Mouse (Mus musculus) embryonic facial prominence, embryonic 15.5 days (tissue): ENCODE data around the gene Hoxb3. TPM values are rescaled to one million over a fixed set of nuclear protein-coding genes. Genes with fewer than 3 reads are reported as not detected.

Experiments used
- ATAC-seq: fragments of 200-750 bp; cut with Nextera tagmentation; 2 replicates; pipeline ENCODE4 v1.8.0; 2017; ENCODE audit warnings: low read depth, moderate TSS enrichment; ENCODE audit not compliant: insufficient number of reproducible peaks, low FRiP score, low TSS enrichment
- H3K27ac ChIP-seq: fragments of 300-500 bp; sonication (generic); replicated peaks from 2 replicates; pipeline ENCODE4 v1.5.1; 2015; ENCODE audit warnings: mild to moderate bottlenecking, inconsistent platforms
- H3K27me3 ChIP-seq: fragments of 300-500 bp; sonication (generic); 2 replicates; pipeline ENCODE4 v1.6.1; 2015; ENCODE audit warnings: inconsistent platforms
- H3K36me3 ChIP-seq: fragments of 300-500 bp; sonication (generic); 2 replicates; pipeline ENCODE4 v1.6.1; 2015; ENCODE audit warnings: mild to moderate bottlenecking, inconsistent platforms
- H3K4me1 ChIP-seq: fragments of 300-500 bp; sonication (generic); 2 replicates; pipeline ENCODE4 v1.6.1; 2015; ENCODE audit warnings: inconsistent platforms
- H3K4me2 ChIP-seq: fragments of 300-500 bp; sonication (generic); replicated peaks from 2 replicates; pipeline ENCODE4 v1.6.1; 2015; ENCODE audit warnings: mild to moderate bottlenecking, inconsistent platforms
- H3K4me3 ChIP-seq: fragments of 300-500 bp; sonication (generic); replicated peaks from 2 replicates; pipeline ENCODE4 v1.5.1; 2015; ENCODE audit warnings: mild to moderate bottlenecking, inconsistent platforms
- H3K9ac ChIP-seq: fragments of 300-500 bp; sonication (generic); 2 replicates; pipeline ENCODE4 v1.6.1; 2015; ENCODE audit warnings: inconsistent platforms
- H3K9me3 ChIP-seq: fragments of 300-500 bp; sonication (generic); replicated peaks from 2 replicates; pipeline ENCODE4 v1.6.1; 2016; ENCODE audit warnings: inconsistent platforms
- WGBS: fragments of 180-500 bp; shearing (Covaris S2); methylation state at CpG from one replicate; pipeline ENCODE4 v1.1.7; 2015; 5-methylcytosine and 5-hydroxymethylcytosine counted together
- polyA plus RNA-seq: library from polyadenylated mRNA; unstranded; fragments of >200 nt; fragmentation: Nextera tagmentation; extraction: Ambion mirVana; gene quantifications from 2 replicates; pipeline ENCODE4 v1.2.1, GENCODE M21; 2015

Gene Hoxb3
- polyA plus RNA-seq, 1 experiment from 2014 or later = 0.07 TPM

- H3K9me3 ChIP-seq = no peaks in the 10 kb centered on the region
- no peaks in the 10 kb centered on the region for H3K36me3 ChIP-seq
- H3K9ac ChIP-seq = no peak overlapping the region
- whole genome bisulfite sequencing = 5% methylated on average over 5 of the region's 5 CpGs
- no peak overlapping the region for H3K4me3 ChIP-seq
- H3K27ac ChIP-seq = no peak overlapping the region
- peaks cover 100% of the 10 kb centered on the region for H3K27me3 ChIP-seq
- peaks cover 14% of the 10 kb centered on the region for H3K4me1 ChIP-seq
- H3K4me2 ChIP-seq = no peak overlapping the region
- ATAC-seq = no peak
These were observed 7.8 kb upstream of the Hoxb3 start for GRCm38 (mm10) chr11:96315344-96315681.

- Histone ChIP-seq H3K4me3 (no peak overlapping the region), H3K9me3 (no peaks in the 10 kb centered on the region), H3K27ac (no peak overlapping the region), H3K4me1 (peaks cover 14% of the 10 kb centered on the region), H3K4me2 (no peak overlapping the region), H3K36me3 (no peaks in the 10 kb centered on the region), H3K9ac (no peak overlapping the region), H3K27me3 (peaks cover 99% of the 10 kb centered on the region)
- ATAC-seq = no peak
- 5% methylated on average over 18 of the region's 18 CpGs for WGBS
These were observed 6.2 kb upstream of the Hoxb3 start for GRCm38 (mm10) chr11:96316696-96317607.

GRCm38 (mm10) chr11:96317608-96318367 is 5.3 kb upstream of the Hoxb3 start, which contains the start of gene Hoxb4:
TSS of gene Hoxb4 (plus strand) at chr11:96318267.
- H3K27me3 ChIP-seq = peaks cover 99% of the 10 kb centered on the region
- no peak within 1 kb of the TSS for H3K9ac ChIP-seq
- peak within 1 kb of the TSS; percentile 23 for H3K4me3 ChIP-seq
- H3K4me1 ChIP-seq = peaks cover 14% of the 10 kb centered on the region
- no peak for ATAC-seq
- 2% methylated on average over 28 of the region's 28 CpGs for WGBS
- peak within 1 kb of the TSS; percentile 36 for H3K4me2 ChIP-seq
- no peaks in the 10 kb centered on the region for H3K9me3 ChIP-seq
- H3K27ac ChIP-seq = no peak within 1 kb of the TSS
- no peaks in the 10 kb centered on the region for H3K36me3 ChIP-seq

GRCm38 (mm10) chr11:96318368-96319070 is 4.6 kb upstream of the Hoxb3 start:
- peak overlapping the region; percentile 23 for H3K4me3 ChIP-seq
- no peaks in the 10 kb centered on the region for H3K9me3 ChIP-seq
- peaks cover 99% of the 10 kb centered on the region for H3K27me3 ChIP-seq
- WGBS = under 1% methylated on average over 45 of the region's 45 CpGs
- no peaks in the 10 kb centered on the region for H3K36me3 ChIP-seq
- H3K27ac ChIP-seq = no peak overlapping the region
- peaks cover 14% of the 10 kb centered on the region for H3K4me1 ChIP-seq
- peak overlapping the region; percentile 36 for H3K4me2 ChIP-seq
- 0 out of 2 replicates have a peak, but pooled peaks have one; percentile 34 for ATAC-seq
- no peak overlapping the region for H3K9ac ChIP-seq

GRCm38 (mm10) chr11:96319071-96319902 is 3.8 kb upstream of the Hoxb3 start:
- H3K4me2 ChIP-seq = peak overlapping the region; percentile 36
- H3K36me3 ChIP-seq = no peaks in the 10 kb centered on the region
- H3K4me3 ChIP-seq = peak overlapping the region; percentile 23
- no peak overlapping the region for H3K9ac ChIP-seq
- WGBS = 1% methylated on average over 34 of the region's 34 CpGs
- peaks cover 14% of the 10 kb centered on the region for H3K4me1 ChIP-seq
- peaks cover 99% of the 10 kb centered on the region for H3K27me3 ChIP-seq
- H3K9me3 ChIP-seq = no peaks in the 10 kb centered on the region
- no peak for ATAC-seq
- no peak overlapping the region for H3K27ac ChIP-seq

GRCm38 (mm10) chr11:96319910-96320309 is 3.2 kb upstream of the Hoxb3 start:
- peaks cover 99% of the 10 kb centered on the region for H3K27me3 ChIP-seq
- H3K9me3 ChIP-seq = no peaks in the 10 kb centered on the region
- no peak overlapping the region for H3K9ac ChIP-seq
- H3K4me2 ChIP-seq = no peak overlapping the region
- H3K4me3 ChIP-seq = peak overlapping the region; percentile 3; the same call in 1 of the 2 replicates
- H3K36me3 ChIP-seq = no peaks in the 10 kb centered on the region
- H3K27ac ChIP-seq = no peak overlapping the region
- WGBS = under 1% methylated on average over 29 of the region's 29 CpGs
- ATAC-seq = no peak
- peaks cover 11% of the 10 kb centered on the region for H3K4me1 ChIP-seq

- H3K4me2 ChIP-seq = no peak overlapping the region
- no peak overlapping the region for H3K27ac ChIP-seq
- H3K4me1 ChIP-seq = peaks cover 11% of the 10 kb centered on the region
- 7% methylated on average over 17 of the region's 17 CpGs for WGBS
- H3K9me3 ChIP-seq = no peaks in the 10 kb centered on the region
- H3K36me3 ChIP-seq = no peaks in the 10 kb centered on the region
- no peak overlapping the region for H3K4me3 ChIP-seq
- H3K27me3 ChIP-seq = peaks cover 99% of the 10 kb centered on the region
- no peak overlapping the region for H3K9ac ChIP-seq
- ATAC-seq = no peak
These were observed 2.4 kb upstream of the Hoxb3 start for GRCm38 (mm10) chr11:96320688-96321087.

GRCm38 (mm10) chr11:96321846-96322245 is 1.3 kb upstream of the Hoxb3 start:
- H3K9me3 ChIP-seq = no peaks in the 10 kb centered on the region
- WGBS = 7% methylated on average over 5 of the region's 5 CpGs
- peaks cover 99% of the 10 kb centered on the region for H3K27me3 ChIP-seq
- no peak for ATAC-seq
- no peaks in the 10 kb centered on the region for H3K36me3 ChIP-seq
- no peak overlapping the region for H3K4me2 ChIP-seq
- H3K4me1 ChIP-seq = peaks cover 11% of the 10 kb centered on the region
- no peak overlapping the region for H3K9ac ChIP-seq
- no peak overlapping the region for H3K27ac ChIP-seq
- no peak overlapping the region for H3K4me3 ChIP-seq

- no peaks in the 10 kb centered on the region for H3K36me3 ChIP-seq
- 14% methylated on average over 6 of the region's 6 CpGs for WGBS
- H3K4me3 ChIP-seq = no peak overlapping the region
- no peak overlapping the region for H3K4me2 ChIP-seq
- no peak for ATAC-seq
- H3K27ac ChIP-seq = no peak overlapping the region
- H3K4me1 ChIP-seq = peaks cover 11% of the 10 kb centered on the region
- peaks cover 99% of the 10 kb centered on the region for H3K27me3 ChIP-seq
- no peaks in the 10 kb centered on the region for H3K9me3 ChIP-seq
- no peak overlapping the region for H3K9ac ChIP-seq
These were observed 388 bp upstream of the Hoxb3 start for GRCm38 (mm10) chr11:96322738-96323137.

GRCm38 (mm10) chr11:96324125-96324524 is 999 bp downstream of the Hoxb3 start:
- peaks cover 99% of the 10 kb centered on the region for H3K27me3 ChIP-seq
- no peak overlapping the region for H3K4me2 ChIP-seq
- H3K4me3 ChIP-seq = no peak overlapping the region
- H3K4me1 ChIP-seq = peaks cover 6% of the 10 kb centered on the region
- H3K27ac ChIP-seq = no peak overlapping the region
- no peak for ATAC-seq
- no peaks in the 10 kb centered on the region for H3K9me3 ChIP-seq
- H3K9ac ChIP-seq = no peak overlapping the region
- H3K36me3 ChIP-seq = no peaks in the 10 kb centered on the region
- 4% methylated on average over 5 of the region's 5 CpGs for WGBS
